Mouse (Mus musculus) thymus, postnatal 4 days (tissue): Measurements from ENCODE around the gene Plk5.

ENCODE experiments used
- DNase-seq: peaks from one replicate; pipeline ENCODE4 v3.0.0; 2021

Plk5 gene

DNA sequence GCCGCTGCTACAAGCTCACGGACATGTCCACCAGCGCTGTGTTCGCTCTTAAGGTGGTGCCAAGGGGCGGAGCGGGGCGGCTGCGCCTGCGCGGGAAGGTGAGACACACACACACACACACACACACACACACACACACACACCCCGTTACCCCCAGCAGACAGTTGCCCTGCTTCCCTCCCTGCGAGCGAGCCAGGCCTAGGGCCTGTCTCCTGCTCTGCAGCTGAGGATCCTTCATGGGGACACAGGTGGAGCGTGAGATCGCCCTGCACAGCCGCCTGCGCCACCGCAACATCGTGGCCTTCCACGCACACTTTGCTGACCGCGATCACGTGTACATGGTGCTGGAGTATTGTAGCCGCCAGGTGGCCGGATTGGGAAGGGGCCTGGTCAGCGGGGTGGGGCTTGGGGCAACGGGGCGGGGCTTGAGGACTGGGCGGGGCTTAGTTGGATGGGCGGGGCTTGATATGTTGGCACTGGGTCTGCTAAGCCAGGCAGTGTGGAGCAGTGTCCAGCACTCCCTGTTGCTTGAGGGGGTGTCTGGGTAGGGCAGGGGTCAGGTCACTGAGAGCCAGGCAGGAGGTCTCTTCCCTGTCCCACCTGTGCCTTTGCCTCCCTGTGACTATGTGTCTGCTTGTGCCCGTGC is 1.9 kb downstream of the Plk5 start:
- no peak for DNase-seq

DNA sequence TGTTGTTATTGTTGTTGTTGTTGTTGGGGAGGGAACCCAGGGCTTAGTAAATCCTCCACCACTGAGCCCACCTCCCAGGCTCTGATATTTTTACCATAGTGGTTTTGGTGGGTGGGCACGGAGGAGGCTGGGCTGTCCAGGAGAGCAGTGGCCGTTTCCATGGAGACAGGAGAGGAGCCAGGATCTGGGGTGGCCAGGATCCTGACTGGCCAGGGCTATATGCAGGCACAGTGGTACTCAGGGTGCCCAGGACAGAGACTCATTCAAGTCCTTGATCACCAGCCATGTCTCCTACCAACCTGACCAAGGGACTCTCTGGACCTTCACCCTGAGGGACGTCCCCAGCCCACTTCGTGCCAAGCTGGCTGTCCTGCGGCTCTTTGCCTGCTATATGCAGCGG is 7.5 kb downstream of the Plk5 start:
- no peak for DNase-seq

DNA sequence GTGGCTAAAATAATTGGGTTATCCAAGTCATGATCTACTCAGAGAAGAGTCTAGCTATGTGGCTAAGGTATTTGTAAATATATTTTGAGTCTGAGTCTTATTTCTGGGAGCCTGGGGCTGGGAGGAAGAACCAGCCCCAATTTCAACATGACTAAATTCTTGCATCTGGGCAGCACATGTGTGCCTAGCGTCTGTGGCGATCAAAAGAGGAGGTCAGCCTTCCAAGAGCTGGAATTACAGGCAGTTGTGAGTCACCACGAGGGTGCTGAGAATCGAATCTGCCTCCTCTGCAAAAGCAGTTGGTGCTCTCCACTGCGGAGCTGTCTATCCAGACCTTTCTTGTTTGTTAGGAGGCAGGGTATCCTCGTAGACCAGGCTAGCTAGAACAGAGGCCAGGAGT is 9.5 kb downstream of the Plk5 start:
- no peak for DNase-seq

DNA sequence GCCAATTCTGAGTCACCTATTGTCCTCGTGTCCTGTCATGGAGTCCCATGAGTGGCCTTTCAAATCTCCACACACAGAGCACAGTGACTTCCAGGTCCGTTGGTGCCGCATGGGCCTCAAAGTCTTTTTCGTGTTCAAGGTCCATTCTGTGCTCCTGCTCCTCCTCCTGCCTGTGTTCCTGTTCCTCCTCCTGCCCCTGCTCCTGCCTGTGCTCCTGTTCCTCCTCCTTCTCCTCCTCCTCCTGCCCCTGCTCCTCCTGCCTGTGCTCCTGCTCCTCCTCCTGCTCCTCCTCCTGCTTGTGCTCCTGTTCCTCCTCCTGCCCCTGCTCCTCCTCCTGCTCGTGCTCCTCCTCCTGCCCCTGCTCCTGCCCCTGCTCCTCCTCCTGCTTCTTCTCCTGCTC is 11.7 kb downstream of the Plk5 start:
- no peak for DNase-seq

DNA sequence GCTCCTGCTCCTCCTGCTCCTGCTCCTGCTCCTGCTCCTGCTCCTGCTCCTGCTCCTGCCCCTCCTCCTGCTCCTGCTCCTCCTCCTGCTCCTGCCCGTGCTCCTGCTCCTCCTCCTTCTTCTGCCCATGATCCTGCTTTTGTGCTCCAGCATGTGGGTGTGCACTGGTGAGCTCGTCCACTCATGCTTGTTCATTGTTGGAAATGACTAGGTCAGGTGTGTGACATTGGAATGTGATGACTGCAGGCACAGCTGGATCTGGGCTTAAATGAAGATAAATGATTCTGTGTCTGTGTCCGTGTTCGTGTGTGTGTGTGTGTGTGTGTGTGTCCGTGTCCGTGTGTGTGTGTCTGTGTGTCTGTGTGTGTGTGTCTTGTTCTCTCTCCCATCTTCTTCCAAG is 12.1 kb downstream of the Plk5 start:
- no peak for DNase-seq

DNA sequence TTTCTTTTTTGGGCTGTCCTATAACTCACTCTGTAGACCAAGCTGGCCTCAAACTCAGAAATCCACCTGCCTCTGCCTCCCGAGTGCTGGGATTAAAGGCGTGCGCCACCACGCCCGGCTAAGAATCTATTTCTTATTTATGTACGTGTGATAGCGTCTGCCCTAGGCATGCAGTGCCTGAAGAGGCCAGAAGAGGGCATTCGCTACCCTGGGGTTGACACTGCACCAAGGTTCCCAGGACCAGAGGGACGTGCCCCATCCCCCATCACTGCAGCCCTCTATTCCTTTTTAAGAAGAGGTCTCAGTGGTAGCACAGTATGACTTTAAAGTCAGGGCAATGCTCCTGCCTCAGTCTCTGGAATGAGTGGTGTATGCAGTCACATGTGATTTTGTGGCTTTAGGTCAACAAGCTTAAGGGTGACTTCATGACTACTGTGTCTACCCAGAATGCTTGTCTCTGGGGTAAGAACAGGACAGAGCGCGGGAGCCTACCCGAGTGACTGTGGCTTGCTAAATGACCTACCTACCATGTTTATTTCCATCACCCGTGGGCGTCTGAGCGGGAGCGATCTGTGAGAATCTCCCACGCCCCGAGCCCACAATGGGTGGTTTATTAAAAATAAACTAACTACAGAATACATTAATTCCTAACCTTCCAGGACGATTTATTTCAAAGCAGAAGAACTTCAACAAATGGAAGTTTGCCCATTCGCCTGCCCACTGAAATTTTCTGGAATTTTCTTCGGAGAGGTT is 13.9 kb downstream of the Plk5 start:
- peak; percentile 68 for DNase-seq

DNA sequence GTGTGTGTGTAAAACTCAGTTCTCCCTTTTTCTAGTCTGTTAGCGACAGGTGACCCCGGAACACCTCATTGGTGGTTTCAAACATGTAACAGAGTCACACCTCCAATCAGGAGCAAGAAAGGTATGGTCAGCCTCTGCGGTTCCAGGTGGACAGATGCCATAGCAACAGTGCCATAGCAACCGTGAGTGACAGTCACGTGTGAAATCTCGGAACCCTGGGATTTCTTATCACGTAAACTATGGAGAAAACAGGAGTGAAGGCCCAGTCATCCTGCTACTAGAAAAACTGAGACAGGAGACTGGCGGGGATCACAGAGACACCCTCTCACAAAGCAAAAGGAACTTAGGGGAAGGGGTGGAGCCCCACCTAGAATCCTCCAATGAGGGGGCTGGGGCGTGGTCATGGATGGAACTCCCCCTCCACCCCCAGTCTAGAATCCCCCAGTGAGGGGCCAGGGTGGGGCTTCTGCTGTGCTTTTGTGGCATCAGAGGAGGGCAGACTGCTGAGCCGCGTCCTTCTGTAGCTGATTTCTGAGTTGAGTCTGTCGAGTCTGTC is 15.2 kb downstream of the Plk5 start:
- peak; percentile 86 for DNase-seq

DNA sequence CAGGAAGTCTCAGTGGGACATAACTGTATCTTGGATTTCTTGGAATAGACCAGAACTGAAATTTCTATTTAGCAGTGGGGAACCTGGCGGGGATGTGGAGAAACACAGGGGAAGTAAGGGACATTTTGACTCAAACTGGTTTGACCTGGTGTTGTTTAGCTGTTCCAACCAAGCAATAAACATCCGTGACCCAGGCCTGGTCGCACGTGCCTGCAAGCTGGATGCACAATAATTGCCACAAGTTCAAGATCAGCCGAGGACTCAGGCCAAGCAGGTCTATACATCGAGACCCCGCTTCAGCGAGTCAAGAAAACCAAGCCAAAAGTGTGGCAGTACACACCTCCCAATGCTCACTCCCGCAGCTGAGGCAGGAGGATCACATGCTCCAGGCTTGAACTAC is 15.7 kb downstream of the Plk5 start:
- no peak for DNase-seq

DNA sequence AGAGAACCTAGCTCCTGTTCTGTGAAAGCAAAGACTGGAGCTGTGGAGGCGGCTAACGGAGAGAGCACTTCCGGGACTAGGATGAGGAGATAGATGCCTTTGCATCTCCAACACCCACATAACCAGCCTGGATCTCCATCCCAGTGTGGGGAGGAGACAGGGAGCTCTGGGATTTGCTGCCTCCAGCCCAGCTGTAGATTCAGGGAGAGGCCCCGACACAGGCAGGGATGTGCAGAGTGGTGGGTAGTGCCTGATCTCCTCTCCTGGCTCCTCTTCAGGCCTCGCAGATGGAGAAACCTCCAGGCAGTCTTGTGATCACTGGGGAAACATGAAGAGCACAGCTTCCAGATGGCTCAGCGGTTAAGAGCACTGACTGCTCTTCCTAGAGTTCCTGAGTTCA is 16.4 kb downstream of the Plk5 start:
- DNase-seq, result no peak

DNA sequence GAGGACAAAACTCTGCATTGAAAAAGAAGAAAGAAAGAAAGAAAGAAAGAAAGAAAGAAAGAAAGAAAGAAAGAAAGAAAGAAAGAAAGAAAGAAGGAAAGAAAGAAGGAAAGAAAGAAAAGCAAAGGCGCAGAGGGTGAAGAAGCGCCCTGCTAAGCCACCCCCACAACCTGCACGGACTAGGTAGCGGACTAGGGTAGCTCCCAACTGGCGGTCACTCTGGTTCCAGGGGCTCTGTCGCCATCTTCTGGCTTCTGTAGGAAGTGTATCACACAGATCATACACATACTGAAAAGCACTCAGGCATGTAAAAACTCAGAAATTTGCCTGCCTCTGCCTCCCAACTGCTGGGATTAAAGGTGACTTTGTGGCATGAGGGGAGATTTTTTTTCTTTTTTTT is 17.8 kb downstream of the Plk5 start:
- DNase-seq, result peak; percentile 84

DNA sequence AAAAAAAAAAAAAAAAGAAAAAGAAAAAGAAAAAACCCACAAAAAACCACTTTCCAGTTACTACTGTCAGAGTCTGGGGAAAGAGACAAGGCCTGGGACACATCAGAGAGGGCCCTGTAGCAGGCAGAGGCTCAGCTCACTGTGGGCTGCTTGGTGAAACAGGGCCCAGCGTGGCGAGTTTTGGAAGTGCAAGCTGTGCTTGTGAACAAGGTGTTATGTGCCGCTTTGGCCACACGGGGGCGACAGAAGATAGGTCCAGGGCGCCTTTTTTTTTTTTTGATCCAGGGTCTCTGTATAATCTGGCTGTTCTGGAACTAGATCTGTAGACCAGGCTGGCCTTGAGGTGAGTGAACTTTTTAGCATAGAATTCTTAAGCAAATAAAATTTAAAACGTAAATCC is 19.9 kb downstream of the Plk5 start:
- DNase-seq, result peak; percentile 97

DNA sequence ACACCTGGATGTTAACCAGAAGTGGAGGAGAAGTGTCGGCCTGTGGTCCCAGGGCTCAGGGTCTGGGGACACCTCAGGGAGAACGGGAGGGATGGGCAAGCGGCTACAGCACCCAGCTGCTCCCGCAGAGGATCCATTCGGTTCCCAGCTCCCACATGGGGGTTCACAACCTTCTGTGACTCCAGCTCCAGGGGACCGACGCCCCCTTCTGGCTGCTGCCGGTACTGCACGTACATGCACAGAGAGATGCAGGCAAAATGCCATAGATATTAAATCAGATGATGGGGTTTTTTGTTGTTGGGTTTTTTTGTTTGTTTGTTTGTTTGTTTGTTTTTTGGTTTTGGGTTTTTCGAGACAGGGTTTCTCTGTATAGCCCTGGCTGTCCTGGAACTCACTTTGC is 21.5 kb downstream of the Plk5 start:
- DNase-seq, result peak; percentile 70

DNA sequence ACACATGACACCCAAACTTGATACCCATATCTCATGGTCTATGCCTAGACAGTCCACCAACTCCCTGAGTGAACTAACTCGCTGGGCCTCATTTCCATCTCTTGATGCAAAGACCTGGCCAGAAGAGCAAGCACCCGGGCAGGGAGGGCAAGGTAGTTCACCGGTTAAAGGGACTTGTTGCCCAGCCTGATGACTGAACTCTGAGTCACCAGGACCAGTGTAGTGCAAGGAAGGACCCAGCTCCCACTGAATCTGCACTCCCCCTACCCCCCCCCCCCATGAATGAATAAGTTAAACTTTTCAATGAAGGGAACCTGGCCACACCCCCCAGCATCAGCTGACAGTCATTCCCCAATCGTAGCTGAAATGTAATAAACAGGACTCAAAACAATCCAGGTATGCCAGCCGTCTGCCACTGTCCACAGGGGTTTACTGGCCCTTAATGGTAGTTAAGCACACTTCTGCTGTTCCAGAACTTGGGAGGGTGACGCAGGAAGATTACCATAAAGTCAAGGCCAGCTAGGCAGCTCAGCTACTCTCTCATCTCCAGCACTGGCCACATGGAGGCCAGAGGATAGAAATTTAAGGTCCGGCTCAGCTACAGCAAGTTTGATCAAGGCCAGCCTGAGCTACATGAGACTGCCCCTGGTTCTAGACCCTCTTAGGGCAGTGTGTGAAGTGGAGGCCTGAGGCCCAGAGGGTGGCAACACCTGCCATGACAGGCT is 26.5 kb downstream of the Plk5 start:
- DNase-seq, result no peak

DNA sequence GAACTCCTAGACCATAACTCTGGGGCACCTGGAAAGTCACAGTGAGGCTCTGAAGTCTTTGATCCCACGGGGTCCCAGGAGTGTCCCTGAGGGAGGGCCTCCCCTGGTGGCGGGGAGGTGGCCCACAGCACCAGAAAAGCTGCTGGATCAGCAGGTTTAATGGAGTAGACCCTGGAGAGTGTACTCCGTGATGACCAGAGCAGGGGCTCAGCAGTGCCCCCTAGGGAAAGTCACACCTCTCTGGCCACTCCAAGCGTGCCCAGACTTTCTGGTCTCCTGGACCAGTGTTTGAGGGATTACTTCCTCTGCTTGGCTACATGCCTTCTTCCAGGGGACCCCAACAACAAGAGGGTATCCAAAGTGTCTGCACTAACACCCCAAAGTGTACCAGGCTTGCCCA is 27.2 kb downstream of the Plk5 start:
- DNase-seq, result no peak

DNA sequence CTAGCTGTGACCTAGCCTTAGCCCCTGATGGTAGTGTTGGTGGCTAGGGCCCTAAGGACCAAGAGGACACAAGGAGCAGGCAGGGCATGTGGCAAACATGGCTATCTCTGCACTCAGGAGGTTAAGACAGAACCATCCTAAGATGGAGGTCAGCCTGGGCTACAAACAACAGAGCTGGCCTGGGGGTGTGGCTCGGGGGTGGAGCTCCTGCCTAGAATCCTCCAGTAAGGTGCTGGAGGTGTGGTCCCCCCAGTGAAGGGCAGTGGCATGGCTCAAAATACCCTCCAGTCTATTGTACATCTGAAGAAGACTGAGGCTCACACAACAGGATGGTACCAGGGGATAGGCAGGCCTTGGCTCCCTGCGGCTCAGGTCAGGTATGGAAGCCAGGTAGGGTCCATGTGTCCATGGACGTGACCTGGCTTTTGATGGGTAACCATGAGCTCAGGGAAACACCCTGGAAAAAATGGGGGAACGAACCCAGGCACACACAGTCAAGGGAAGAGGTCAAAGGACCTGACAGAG is 27.9 kb downstream of the Plk5 start:
- DNase-seq, result no peak

DNA sequence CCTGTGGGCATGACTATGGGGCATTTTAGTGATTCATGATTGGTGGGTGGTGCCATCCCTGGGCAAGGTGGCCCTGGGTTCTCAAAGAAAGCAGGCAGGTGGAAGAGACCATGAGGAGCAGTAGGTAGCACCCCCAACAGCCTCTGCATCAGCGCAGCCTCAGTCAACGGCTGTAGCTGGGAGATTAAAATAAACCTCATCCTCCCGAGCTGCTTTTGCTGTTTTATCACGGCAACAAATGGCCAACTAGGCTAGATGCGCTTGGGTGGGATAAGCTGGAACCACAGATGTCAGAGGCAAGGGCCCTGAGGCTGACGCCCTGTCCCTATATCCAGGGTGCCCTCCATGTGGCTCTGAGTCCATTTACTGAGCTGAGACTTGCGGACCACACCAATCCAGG is 28.4 kb downstream of the Plk5 start:
- DNase-seq, result no peak

DNA sequence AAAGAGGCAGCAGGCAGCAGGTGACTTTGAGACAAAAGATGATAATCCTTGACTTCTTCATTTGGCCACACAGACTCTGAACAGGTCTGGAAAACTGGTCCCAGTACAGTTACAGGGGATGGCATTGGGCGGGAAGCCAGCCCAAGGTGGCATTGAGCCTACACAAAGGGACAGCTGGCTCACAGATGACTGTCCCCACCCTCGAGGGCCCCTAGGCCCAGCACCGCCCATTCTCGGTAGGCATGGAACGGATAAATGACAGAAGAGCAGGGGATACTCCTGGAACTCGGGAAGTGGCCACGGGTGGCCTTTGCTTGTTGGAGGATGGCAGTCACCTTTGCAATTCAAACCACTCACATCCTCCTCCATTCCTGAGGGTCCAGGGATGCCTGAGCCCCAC is 29.1 kb downstream of the Plk5 start:
- no peak for DNase-seq

DNA sequence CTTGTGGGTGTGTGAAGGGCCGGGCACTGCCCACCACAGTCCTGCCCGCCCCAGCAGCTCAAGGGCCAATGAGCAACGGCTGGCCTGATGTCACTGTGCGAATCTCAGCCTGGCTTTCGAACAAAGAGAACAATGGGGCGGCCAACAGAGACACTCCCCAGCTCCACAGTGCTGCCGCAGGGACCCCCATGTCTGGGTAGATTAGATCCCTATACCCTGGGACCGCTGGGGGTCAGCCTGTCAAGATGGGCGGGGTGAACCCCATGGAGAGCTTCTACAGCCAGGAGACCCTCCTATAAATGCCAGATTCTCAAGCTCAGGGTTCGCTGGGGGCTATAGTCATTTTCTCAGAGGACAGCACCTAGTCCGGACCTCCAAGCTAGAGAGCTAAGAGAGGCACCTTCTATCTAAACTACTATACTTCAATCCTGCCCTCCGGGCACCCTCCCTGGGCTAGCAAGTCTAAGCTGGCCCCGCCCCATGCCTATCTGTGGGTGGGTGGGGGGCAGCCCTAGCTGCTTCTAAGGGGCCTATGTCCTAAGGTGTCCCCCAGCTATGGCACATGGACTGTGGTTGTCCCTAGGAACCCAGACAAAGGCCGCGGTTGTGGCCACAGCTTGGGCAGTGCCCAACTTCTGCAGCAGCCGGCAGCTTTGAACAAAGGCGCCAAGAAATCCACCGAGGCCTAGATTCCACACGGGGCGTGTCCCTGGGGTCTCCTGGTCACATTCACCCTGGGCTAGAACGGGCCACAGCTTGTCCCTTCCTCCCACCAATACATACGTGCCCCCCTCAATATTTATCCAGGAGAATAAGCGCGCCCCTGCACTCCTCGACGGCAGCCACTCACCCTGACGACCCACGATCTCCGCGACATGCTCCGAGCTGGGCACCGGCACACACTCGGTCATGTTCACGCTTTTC is 29.8 kb downstream of the Plk5 start:
- no peak for DNase-seq

DNA sequence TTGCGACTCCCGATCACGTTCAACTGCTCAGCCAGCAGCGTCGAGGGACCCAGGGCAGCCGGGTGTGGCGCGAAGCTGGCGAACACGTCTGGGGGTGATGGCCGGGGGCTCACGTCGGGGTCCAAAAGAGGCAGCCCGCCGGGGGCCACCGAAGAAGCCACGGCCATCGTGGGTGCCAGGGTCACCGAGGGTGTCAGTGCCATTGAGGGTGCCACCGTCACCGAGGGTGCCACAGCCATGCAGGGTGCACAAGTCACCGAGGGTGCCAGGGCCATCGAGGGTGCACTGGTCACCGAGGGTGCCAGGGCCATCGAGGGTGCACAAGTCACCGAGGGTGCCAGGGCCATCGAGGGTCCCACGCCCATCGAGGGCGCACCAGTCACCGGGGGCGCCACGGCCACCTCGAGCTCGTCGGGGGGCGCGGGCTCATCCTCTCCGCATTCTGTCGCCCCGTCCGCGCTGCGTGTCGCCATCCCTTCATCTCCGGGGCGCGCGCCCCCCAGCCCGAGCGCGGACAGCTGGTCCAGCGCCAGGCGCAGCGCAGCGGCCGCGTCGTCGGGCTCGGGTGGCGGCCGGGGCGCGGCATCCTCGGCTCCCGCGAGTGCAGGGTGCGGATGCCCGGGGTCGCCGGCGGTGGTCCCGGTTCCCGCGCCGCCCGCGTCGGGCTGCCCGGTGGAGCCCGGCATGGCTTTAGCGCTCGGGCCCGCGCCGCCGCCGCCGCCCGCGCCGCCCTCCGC is 30.6 kb downstream of the Plk5 start:
- peak; percentile 60 for DNase-seq

DNA sequence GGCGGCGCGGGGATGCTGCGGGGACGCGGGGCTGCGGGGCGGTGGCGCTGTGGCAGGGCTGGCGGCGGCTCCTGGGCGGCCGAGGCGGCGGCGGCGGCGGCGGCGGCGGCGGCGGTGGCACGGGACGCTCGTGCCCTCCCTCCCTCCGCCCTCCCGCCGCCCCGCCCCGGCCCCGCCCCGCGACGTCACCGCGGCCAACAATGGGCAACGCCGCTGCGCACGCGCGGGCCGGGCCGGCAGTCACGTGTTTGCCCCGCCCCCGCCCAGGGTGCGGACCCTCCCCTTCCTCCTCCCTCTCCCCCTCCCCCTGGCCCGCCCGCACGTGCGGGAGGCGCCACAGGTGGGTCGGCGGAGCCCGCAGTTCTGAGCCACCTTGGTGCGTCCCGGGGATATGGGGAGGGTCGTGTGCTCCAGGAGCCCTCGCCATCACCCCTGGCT is 31.3 kb downstream of the Plk5 start, which contains the start of gene Mex3d:
Mex3d (minus strand) TSS at position 138 of the 438 bp plus-strand sequence.
- DNase-seq, result peak; percentile 97

DNA sequence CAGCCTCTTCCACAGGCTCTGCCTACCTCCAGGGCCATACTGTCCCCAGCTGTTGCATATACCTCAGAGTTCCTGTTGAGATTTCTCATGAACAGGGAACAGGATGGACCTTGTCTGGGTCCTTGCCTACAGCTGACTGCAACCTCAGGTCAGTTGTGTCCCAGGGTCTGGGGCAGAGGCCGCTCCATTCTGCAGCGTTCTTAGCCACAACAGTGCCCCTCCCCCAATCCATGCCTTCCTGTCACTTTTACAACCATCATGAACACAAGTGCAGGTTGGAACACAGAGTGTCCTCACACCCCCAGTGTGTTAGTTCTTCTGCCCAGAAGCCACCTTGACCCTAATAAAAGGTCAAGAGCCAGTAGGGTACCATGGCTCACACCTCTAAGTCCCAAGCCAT is 32.5 kb downstream of the Plk5 start:
- no peak for DNase-seq
